Mouse (Mus musculus) stomach, embryonic 16.5 days (tissue): ENCODE measurements around the gene Smurf1. TPM values are rescaled to one million over a fixed set of nuclear protein-coding genes. Genes with fewer than 3 reads are reported as not detected.

Experiments
- ATAC-seq: fragments of 200-750 bp; cut with Nextera tagmentation; 2 replicates; pipeline ENCODE4 v1.8.0; 2017; ENCODE audit warnings: moderate number of reproducible peaks, moderate TSS enrichment; ENCODE audit not compliant: insufficient read depth, low FRiP score
- H3K27ac ChIP-seq: fragments of 300-500 bp; sonication (generic); 2 replicates; pipeline ENCODE4 v1.5.1; 2014; ENCODE audit warnings: low read length
- H3K27me3 ChIP-seq: fragments of 300-500 bp; sonication (generic); 2 replicates; pipeline ENCODE4 v1.6.1; 2014; ENCODE audit warnings: low read length, control low read depth, mixed read lengths; ENCODE audit not compliant: control insufficient read depth, insufficient read depth
- H3K36me3 ChIP-seq: fragments of 300-500 bp; sonication (generic); 2 replicates; pipeline ENCODE4 v1.6.1; 2014; ENCODE audit warnings: low read length; ENCODE audit not compliant: control insufficient read depth, insufficient read depth
- H3K4me1 ChIP-seq: fragments of 300-500 bp; sonication (generic); 2 replicates; pipeline ENCODE4 v1.6.1; 2014; ENCODE audit warnings: low read length, control low read depth, mixed read lengths; ENCODE audit not compliant: control insufficient read depth, insufficient read depth
- H3K4me2 ChIP-seq: fragments of 300-500 bp; sonication (generic); 2 replicates; pipeline ENCODE4 v1.6.1; 2014; ENCODE audit warnings: low read depth, low read length, mixed read lengths
- H3K4me3 ChIP-seq: fragments of 300-500 bp; sonication (generic); replicated peaks from 2 replicates; pipeline ENCODE4 v1.5.1; 2014; ENCODE audit warnings: mild to moderate bottlenecking, low read length
- H3K9ac ChIP-seq: fragments of 300-500 bp; sonication (generic); 2 replicates; pipeline ENCODE4 v1.6.1; 2014; ENCODE audit warnings: low read length
- H3K9me3 ChIP-seq: fragments of 300-500 bp; sonication (generic); replicated peaks from 2 replicates; pipeline ENCODE4 v1.6.1; 2016; ENCODE audit warnings: low read length, control low read depth; ENCODE audit not compliant: control insufficient read depth
- WGBS: fragments of 180-500 bp; shearing (Covaris S2); extraction: QIAGEN DNeasy Blood & Tissue Kit; methylation state at CpG from one replicate; pipeline ENCODE4 v1.1.7; 2014; 5-methylcytosine and 5-hydroxymethylcytosine counted together
- polyA plus RNA-seq: library from polyadenylated mRNA; unstranded; fragments of >200 nt; fragmentation: Nextera tagmentation; extraction: Ambion mirVana; gene quantifications from 2 replicates; pipeline ENCODE4 v1.2.1, GENCODE M21; 2015

Smurf1 gene
- polyA plus RNA-seq, 1 experiment from 2014 or later: 7.0 TPM

- H3K4me3 ChIP-seq: peak overlapping the region; percentile 8; the same call in 1 of the 2 replicates
- peaks cover 37% of the 10 kb centered on the region for H3K4me1 ChIP-seq
- H3K27me3 ChIP-seq: no peaks in the 10 kb centered on the region
- 17% methylated on average over 11 of the region's 11 CpGs for WGBS
- no peaks in the 10 kb centered on the region for H3K36me3 ChIP-seq
- 0 out of 2 replicates have a peak overlapping the region, but pooled peaks have one; percentile 10 for H3K9ac ChIP-seq
- H3K9me3 ChIP-seq: no peaks in the 10 kb centered on the region
- peak overlapping the region; percentile 33 for H3K4me2 ChIP-seq
- peak; percentile 75 for ATAC-seq
- H3K27ac ChIP-seq: peak overlapping the region; percentile 82
These were observed 17.2 kb downstream of the Smurf1 start for GRCm38 (mm10) chr5:144948422-144948821.

- ATAC-seq: no peak
- H3K9me3 ChIP-seq: no peaks in the 10 kb centered on the region
- no peaks in the 10 kb centered on the region for H3K36me3 ChIP-seq
- H3K27ac ChIP-seq: peak overlapping the region; percentile 82
- WGBS: 48% methylated on average over 1 of the region's 1 CpGs
- H3K4me3 ChIP-seq: no peak overlapping the region
- peaks cover 34% of the 10 kb centered on the region for H3K4me1 ChIP-seq
- H3K4me2 ChIP-seq: peak overlapping the region; percentile 33; the same call in 1 of the 2 replicates
- no peak overlapping the region for H3K9ac ChIP-seq
- H3K27me3 ChIP-seq: no peaks in the 10 kb centered on the region
These were observed 17.6 kb downstream of the Smurf1 start for GRCm38 (mm10) chr5:144948002-144948401.

DNA sequence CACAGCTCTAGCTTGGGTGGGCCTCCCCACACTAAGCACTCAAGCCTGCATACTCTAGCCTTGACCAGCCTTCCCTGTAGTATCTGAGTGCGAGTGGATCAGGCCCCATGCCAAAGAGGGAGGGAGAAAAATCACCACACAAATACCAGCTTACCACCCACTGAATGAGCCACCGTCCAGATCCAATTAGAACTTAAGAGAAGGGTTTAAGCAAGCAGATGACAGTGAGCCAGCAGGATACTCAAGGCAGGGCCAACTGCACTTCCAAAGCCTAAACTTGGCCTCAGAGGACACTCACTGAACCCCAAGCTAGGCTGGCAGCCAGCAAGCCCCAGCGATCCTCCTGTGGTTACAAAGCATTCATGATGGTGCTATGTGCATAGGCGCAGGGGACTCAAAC, 19.6 kb downstream of the Smurf1 start:
- H3K4me3 ChIP-seq: no peak overlapping the region
- ATAC-seq: no peak
- no peaks in the 10 kb centered on the region for H3K36me3 ChIP-seq
- H3K9ac ChIP-seq: no peak overlapping the region
- H3K4me2 ChIP-seq: no peak overlapping the region
- no peak overlapping the region for H3K27ac ChIP-seq
- whole genome bisulfite sequencing: 71% methylated on average over 4 of the region's 4 CpGs
- H3K4me1 ChIP-seq: peaks cover 31% of the 10 kb centered on the region
- no peaks in the 10 kb centered on the region for H3K27me3 ChIP-seq
- H3K9me3 ChIP-seq: no peaks in the 10 kb centered on the region

- no peaks in the 10 kb centered on the region for H3K36me3 ChIP-seq
- H3K27ac ChIP-seq: no peak overlapping the region
- H3K4me2 ChIP-seq: no peak overlapping the region
- no peaks in the 10 kb centered on the region for H3K27me3 ChIP-seq
- no peak overlapping the region for H3K4me3 ChIP-seq
- H3K9ac ChIP-seq: no peak overlapping the region
- H3K9me3 ChIP-seq: no peaks in the 10 kb centered on the region
- no peak for ATAC-seq
- H3K4me1 ChIP-seq: peaks cover 29% of the 10 kb centered on the region
- whole genome bisulfite sequencing: 86% methylated on average over 7 of the region's 7 CpGs
These were observed 20.7 kb downstream of the Smurf1 start for GRCm38 (mm10) chr5:144944932-144945331.

DNA sequence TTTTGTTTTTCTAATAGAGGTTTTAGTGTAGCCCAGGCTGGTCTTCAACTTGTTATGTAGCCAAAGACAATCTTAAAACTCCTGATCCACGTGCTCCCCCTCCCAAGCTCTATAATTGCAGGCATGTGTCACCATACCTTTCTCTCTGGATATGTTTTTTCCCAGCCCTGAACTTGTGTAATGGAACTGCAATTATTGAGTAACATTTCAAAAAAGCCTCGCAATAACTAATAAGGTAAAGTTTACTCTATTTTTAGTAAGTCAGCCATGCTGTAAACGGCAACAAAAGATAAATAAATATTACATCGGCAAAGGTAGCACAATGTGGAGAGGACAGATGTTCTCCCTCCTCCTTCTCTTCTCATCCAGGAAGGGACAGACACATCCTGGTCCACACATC, 21.3 kb downstream of the Smurf1 start:
- no peak overlapping the region for H3K4me3 ChIP-seq
- no peak for ATAC-seq
- no peaks in the 10 kb centered on the region for H3K9me3 ChIP-seq
- H3K27ac ChIP-seq: no peak overlapping the region
- peaks cover 23% of the 10 kb centered on the region for H3K4me1 ChIP-seq
- 62% methylated on average over 4 of the region's 4 CpGs for WGBS
- H3K9ac ChIP-seq: no peak overlapping the region
- no peak overlapping the region for H3K4me2 ChIP-seq
- H3K27me3 ChIP-seq: no peaks in the 10 kb centered on the region
- H3K36me3 ChIP-seq: no peaks in the 10 kb centered on the region

DNA sequence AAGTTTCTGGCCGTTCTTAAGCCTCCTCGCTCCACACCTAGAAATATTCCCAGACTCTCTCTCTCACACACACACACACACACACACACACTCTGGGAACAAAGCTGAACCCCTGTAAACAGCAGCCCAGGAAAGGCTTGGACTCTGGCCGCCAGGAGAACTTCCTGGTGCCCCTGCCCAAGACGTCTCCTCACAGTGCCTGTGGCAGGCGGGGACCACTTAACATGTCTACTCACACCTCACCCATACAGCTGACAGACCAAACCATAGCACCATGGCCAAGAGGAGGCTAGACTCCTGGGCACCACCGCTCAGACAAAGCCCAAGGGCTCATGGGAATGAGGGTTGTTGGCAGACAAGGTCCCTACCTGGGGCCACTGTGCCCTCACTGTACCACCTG, 22.3 kb downstream of the Smurf1 start:
- H3K27ac ChIP-seq: no peak overlapping the region
- 0 out of 2 replicates have a peak, but pooled peaks have one; percentile 16 for ATAC-seq

GRCm38 (mm10) chr5:144942431-144942830, 23.2 kb downstream of the Smurf1 start:
- Histone ChIP-seq H3K4me3 (no peak overlapping the region), H3K9ac (no peak overlapping the region), H3K36me3 (no peaks in the 10 kb centered on the region), H3K27me3 (no peaks in the 10 kb centered on the region), H3K4me1 (peaks cover 8% of the 10 kb centered on the region), H3K9me3 (no peaks in the 10 kb centered on the region), H3K4me2 (no peak overlapping the region), H3K27ac (no peak overlapping the region)
- WGBS: 71% methylated on average over 9 of the region's 9 CpGs
- no peak for ATAC-seq

More for the DNA sequence above, 22.3 kb downstream of the Smurf1 start:
- H3K9me3 ChIP-seq: no peaks in the 10 kb centered on the region
- H3K4me3 ChIP-seq: no peak overlapping the region
- no peak overlapping the region for H3K9ac ChIP-seq
- 78% methylated on average over 6 of the region's 6 CpGs for WGBS
- H3K36me3 ChIP-seq: no peaks in the 10 kb centered on the region
- H3K27me3 ChIP-seq: no peaks in the 10 kb centered on the region
- H3K4me1 ChIP-seq: peaks cover 13% of the 10 kb centered on the region
- no peak overlapping the region for H3K4me2 ChIP-seq

DNA sequence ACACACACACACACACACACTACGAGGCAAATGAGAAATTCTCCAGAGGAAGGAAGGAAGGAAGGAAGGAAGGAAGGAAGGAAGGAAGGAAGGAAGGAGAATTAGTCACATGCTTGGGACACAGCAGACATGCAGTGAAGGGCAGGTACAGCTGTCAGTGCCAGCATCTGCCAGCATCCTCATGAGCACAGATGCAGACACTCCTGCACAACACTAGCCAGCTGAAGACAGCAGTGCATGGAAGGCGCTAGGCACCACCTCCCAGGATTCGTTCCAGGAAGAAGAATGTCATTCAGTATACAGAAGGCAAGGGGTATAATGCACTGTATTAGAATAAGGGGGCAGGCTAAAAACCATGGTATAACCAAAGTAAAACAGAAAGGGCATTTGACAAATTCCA, 24.7 kb downstream of the Smurf1 start:
- no peak overlapping the region for H3K4me3 ChIP-seq
- no peak for ATAC-seq
- no peaks in the 10 kb centered on the region for H3K36me3 ChIP-seq
- H3K9me3 ChIP-seq: no peaks in the 10 kb centered on the region
- WGBS: 58% methylated on average over 3 of the region's 3 CpGs
- no peaks in the 10 kb centered on the region for H3K27me3 ChIP-seq
- no peak overlapping the region for H3K4me2 ChIP-seq
- H3K9ac ChIP-seq: 0 out of 2 replicates have a peak overlapping the region, but pooled peaks have one; percentile 7
- H3K27ac ChIP-seq: no peak overlapping the region
- peaks cover 1% of the 10 kb centered on the region for H3K4me1 ChIP-seq

- H3K9me3 ChIP-seq: no peaks in the 10 kb centered on the region
- ATAC-seq: no peak
- WGBS: 78% methylated on average over 2 of the region's 2 CpGs
- no peak overlapping the region for H3K27ac ChIP-seq
- peaks cover 18% of the 10 kb centered on the region for H3K4me1 ChIP-seq
- H3K4me3 ChIP-seq: no peak overlapping the region
- no peak overlapping the region for H3K4me2 ChIP-seq
- H3K36me3 ChIP-seq: no peaks in the 10 kb centered on the region
- no peak overlapping the region for H3K9ac ChIP-seq
- no peaks in the 10 kb centered on the region for H3K27me3 ChIP-seq
These were observed 28.3 kb downstream of the Smurf1 start for GRCm38 (mm10) chr5:144937304-144937703.
